Mouse (Mus musculus): ENCODE data around the gene Prss50.

DNA sequence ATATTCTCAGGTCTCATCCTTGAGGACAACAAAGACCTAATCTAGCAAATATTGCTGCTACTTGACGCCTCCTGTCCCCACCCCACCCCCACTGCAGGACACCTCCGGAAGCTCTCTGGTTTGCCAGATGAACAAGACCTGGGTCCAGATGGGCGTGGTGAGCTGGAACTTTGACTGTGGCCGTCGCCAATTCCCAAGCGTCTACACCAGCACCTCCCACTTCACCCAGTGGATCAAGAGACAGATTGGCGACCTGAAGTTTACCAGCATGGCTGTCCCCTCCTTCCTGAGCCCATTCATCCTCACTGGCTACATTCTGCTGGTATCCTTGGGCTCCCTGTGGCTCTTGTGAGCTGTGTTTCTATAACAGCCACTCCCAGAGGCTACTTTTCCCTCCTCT is 1.9 kb upstream of the Prss50 start:
- TF ChIP-seq GATA1 (IDR thresholded peaks at IDR 0.05; ENCODE audit: borderline replicate concordance, low read length) (no peak), FLI1 (IDR thresholded peaks at IDR 0.05; ENCODE audit: low read length) (no peak)
